Mouse (Mus musculus) layer of hippocampus, postnatal 25 days (tissue): ENCODE results near the gene Mpeg1. TPM values are rescaled to one million over a fixed set of nuclear protein-coding genes. Genes with fewer than 3 reads are reported as not detected.

Source experiments
- DNase-seq, 2 experiments: peaks; one replicate each; pipeline ENCODE4 v3.0.0; 2022; ENCODE audit warnings: mixed read lengths in 2 of 2, low spot score in 1 of 2; ENCODE audit errors: extremely low spot score in 1 of 2
- total RNA-seq, 2 experiments: library from RNA; stranded (reverse); gene quantifications; 2 replicates each; pipeline ENCODE4 v1.2.3; 2021

The Mpeg1 gene
- total RNA-seq, 2 experiments from 2014 or later: 8.1 to 9.5 TPM

- DNase-seq: no peak
Observed at GRCm38 (mm10) chr19:12464674-12465073, 4.1 kb downstream of the Mpeg1 start.

DNA sequence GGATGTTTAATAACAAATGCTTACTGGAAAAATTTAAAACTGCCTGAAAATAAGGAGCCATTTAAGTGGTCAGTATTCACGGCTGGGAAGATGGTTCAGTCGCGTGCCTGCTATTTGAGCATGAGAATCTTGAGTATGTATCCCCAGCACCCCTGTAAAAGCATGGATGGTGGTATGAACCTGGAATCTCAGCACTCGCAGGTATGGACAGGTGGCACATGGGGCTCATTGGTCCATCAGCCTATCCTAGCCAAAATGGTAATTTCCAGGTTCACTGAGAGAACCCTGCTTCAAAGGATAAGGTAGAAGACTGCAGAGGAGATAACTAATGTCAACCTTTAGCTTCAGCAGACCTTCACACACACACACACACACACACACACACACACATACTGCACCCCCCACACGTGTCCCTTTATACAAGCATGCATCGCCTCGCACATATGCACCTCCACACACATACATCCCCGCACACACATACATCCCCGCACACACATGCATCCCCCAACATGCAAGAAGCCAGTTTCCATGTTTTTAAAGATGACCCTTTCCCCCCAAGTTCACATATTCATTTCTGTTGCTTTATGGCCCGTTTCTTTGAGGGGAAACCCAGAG is 5.1 kb downstream of the Mpeg1 start:
- DNase-seq: no peak

- DNase-seq: peak in 1 of 2 experiments; percentile 51
Observed at GRCm38 (mm10) chr19:12466204-12466603, 5.6 kb downstream of the Mpeg1 start.

- DNase-seq: peak; percentile 3 to 36
Observed at GRCm38 (mm10) chr19:12467436-12467835, 6.9 kb downstream of the Mpeg1 start.

DNA sequence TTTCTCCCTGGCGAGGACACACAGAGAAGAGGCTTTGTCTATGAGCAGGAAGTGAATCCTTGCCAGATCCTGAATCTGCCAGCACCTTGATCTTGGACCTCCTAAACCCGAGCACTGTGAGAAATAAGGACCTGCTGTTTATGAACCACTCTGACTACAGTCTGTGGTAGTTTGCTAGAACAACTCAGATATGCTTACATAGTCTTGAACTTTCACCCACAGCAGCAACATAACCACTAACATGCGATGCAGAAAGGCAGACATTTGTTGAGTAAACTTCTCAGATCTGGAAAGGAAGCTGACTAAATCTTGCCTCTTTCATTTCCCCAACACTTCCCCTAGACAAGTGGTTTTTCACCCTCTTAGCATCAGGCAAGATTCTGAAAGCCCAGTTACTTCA is 11.3 kb downstream of the Mpeg1 start:
- no peak for DNase-seq

GRCm38 (mm10) chr19:12472381-12472976 is 11.9 kb downstream of the Mpeg1 start:
- DNase-seq: no peak

- no peak for DNase-seq
Observed at GRCm38 (mm10) chr19:12473201-12473641, 12.6 kb downstream of the Mpeg1 start.

DNA sequence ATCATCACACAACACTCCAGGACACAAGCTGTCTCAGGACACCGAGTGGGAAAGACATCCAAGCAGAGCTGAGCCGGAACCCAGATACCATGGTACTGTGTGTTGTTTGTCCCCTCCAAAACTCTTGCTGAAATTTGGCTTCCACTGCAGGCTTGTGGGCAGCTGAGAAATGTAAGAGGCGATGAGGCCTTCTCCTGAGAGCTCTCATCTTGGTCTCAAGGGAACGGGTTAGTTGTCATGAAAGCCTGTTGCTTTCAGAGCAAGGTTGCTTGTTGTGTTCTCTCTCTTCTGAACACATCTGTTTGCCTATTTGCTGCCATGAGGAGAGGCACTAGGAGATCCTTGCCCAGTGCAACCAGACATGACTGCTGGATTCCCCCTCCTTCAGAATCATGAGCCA is 13.4 kb downstream of the Mpeg1 start:
- DNase-seq: no peak

- DNase-seq: peak; percentile 67 to 81
Observed at GRCm38 (mm10) chr19:12475380-12476250, 15.0 kb downstream of the Mpeg1 start.

- DNase-seq: no peak
Observed at GRCm38 (mm10) chr19:12476721-12477270, 16.2 kb downstream of the Mpeg1 start.

DNA sequence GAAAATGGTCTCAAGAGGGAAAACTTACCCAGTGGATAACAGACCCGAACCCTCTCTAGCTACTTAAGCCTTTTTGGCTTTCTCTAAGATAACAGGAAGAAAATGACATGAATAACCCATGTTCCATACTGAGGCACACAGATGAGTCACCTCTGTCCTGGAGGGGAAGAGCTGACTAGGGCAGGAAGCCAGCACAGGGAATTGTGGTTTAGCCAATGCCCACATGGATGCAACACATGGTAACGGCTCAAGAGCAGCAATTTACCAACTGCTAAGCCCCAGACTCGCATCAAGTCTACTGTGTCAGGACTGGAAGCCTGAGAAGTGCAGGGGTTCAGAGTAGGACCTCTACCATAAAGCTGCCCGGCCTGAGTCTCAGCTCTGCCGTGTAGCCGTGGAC is 17.8 kb downstream of the Mpeg1 start:
- DNase-seq: no peak

GRCm38 (mm10) chr19:12483782-12484181 is 23.2 kb downstream of the Mpeg1 start:
- no peak for DNase-seq

DNA sequence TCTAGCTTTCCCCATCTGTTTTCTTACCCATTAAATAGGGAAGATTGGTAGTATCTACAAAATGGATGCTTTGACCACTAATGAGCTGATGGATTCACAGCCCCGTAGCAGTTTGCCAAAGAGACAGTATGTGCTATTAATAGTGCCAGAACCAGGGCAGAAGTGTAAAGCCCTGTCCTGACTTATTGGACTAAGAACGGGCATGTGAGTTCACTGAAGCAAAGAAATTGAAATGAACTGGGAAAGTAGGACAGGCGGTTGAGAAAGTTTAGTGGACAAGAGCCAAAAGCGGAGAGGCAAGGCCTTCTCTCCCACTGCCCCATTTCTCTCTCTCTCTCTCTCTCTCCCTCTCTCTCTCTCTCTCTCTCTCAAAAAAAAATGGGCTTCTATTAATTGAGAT is 23.6 kb downstream of the Mpeg1 start:
- no peak for DNase-seq

DNA sequence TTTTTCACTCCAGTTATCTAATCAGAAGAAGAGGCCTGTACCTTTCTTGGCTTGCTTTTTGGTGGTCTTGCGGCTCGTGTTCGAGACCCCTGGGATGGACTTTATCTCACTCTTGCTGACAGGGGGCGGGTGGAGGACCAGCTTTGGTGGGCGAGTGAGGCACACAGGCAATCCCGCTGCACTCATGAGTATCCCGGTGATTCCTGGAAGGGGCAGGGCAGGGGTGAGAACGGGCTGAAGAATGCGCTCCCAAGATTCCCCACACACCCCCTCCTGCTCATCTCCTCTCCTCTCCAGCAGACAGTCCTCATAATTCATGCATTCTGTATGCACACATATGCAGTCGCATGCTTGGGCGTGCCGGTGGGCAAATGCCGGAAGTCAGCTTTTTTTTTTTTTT is 24.6 kb downstream of the Mpeg1 start:
- DNase-seq: no peak

DNA sequence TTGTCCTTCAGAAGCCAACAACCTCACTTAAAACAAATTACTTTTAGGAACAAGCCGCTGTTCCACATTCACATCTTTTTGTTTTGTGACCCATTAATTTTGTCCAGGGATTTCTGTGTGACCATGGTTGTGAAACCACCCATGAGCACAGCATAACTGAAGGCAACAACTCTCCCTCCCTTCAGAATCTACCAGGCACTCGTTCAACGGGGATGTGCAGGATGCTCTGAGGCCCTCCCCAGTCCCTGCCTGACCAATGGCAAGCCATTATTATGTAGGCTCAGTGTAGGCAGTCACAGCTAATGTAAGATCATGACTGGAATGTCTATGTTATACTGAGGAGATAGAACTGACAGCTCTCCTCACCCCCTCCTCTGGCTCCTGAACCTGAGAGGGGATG is 25.1 kb downstream of the Mpeg1 start:
- no peak for DNase-seq

GRCm38 (mm10) chr19:12486875-12487274 is 26.3 kb downstream of the Mpeg1 start:
- DNase-seq: no peak

GRCm38 (mm10) chr19:12487511-12488204 is 27.1 kb downstream of the Mpeg1 start:
- DNase-seq: no peak

- DNase-seq: no peak
Observed at GRCm38 (mm10) chr19:12488205-12488966, 27.8 kb downstream of the Mpeg1 start.

- DNase-seq: no peak
Observed at GRCm38 (mm10) chr19:12488969-12489674, 28.5 kb downstream of the Mpeg1 start.
